Mouse (Mus musculus) frontal cortex, postnatal 36 days (tissue): ENCODE measurements around the gene Khnyn.

Experiments
- DNase-seq, 2 experiments: peaks; one replicate each; pipeline ENCODE4 v3.0.0; 2022; ENCODE audit warnings: low spot score in 2 of 2

Khnyn gene

DNA sequence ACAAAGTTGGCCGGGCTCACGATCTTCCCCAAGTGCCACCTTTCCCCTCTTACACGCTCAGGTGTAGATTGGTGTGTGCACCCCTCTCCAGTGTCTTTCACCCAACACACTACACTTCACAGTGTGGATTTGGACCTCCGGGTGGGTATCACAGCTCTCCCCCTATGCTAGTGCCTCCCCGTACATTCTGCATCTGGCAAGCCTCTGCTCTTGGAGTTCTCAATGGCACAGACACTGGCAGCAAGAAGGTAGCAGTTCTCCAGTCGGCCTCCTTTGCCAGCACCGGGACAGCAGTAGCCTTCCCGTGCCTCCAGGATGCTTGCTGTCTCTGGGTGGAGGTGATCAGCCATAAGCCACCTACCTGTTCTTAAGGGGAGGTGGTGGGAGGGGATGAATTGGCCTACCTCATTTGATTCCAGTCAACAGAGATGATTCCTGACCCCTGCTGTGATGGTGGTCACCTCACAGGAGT is 11.5 kb upstream of the Khnyn start:
- DNase-seq: no peak

DNA sequence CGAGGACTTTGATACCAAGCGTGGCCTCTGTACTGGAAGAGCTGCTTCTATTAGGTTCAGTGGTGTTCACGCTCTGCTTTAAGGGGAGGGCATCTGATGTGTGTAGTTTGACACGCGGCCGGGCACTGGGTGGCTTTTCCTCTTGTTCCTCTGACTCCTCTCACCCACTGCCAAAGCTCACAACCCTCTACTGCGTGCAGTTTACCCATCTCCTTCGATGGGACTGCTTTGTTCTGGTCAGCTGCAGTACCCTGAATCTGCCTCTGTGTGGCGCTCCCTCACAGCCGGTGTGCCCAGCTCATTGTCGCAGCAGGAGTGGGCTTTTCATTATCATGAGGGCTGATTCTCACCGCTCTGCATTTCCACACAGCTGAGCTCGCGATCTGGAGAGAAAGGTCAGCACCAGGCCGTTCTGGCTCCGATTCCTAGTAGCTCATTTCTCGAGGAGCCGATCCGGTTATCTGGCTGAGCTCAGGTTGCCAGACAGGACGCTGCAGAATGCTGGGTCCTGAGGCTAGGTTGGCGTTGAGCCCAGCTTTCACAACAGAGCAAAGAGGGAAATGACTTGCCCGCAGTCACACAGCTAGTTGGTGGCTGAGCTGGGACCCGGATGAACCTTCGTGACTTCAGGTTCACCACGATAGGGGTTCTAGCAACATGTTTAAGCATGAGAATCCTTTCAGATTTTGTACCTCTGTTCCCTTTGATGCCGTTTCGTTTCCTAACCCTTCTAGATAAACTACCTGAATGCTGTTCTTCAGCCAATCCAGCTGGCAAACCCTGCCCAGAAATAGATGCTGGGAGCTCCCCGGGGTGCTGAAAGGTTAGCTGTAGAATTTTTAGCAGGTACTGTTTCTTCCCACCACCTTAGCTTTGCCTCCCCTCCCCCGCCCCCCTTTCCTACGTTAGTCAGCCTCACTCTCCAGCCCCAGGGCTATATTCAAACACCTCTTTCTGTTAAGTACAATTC is 10.7 kb upstream of the Khnyn start:
- DNase-seq: peak; percentile 72 to 74

DNA sequence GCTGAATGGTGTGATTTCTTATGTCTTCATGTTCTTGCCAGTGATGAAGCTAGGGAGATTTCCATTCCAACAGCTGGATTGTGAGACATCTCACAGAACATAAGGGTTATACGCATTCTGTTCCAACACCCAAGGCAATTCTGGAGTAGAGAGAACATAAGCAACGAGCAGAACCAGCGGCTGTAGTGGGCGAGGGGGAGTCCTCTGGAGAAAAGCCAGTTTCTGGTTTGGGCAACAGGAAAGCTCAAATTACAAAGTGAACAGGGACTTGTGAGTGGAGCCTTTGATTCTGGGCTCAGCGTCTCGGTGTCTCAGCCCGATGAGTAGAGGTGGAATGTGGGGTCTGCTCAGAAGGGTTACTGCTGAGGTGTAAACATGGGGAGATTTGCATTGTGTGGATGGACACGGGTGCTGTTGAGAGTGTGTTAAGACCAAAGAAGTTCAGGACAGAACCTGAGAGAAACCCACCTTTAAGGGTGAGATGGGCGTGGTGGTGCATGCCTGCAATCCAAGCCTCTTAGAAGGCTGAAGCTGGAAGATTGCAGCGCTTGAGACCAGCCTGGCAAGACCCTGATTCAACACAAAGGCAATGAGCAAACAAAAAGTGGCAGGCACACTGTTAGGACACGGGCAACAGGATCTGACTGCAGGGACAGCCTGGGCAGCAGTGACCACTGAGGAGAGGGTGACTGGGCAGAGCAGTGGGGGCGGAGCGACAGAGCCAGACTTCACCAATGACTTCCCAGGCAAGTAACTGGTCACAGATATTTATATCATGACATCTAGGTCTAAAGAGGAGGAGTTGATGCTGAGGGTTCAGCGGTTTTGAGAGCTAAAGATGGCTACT is 7.1 kb upstream of the Khnyn start:
- DNase-seq: no peak

DNA sequence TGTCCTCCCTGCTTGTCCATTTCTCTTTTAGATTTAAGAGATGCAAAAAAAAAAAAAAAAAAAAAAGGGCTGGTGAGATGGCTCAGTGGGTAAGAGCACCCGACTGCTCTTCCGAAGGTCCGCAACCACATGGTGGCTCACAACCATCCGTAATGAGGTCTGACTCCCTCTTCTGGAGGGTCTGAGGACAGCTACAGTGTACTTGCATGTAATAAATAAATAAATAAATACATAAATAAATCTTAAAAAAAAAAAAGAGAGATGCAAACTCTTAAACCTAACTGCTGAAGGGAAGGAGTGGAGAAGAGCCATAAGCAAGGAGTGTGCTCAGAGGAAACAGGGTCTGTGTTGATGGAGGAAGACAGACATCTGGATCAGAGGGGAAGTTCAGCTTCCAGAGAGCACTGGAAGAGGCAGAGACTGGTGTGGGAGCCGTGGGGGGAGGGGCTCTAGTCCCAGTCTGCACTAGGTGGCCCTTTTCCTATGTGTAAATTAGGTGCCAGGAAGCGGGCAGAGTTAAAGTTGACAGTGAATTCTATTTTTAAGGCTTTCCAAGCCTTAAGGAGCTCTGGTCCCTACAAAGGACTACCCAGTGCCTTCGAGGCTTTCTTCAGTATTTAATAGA is 6.3 kb upstream of the Khnyn start:
- DNase-seq: no peak

DNA sequence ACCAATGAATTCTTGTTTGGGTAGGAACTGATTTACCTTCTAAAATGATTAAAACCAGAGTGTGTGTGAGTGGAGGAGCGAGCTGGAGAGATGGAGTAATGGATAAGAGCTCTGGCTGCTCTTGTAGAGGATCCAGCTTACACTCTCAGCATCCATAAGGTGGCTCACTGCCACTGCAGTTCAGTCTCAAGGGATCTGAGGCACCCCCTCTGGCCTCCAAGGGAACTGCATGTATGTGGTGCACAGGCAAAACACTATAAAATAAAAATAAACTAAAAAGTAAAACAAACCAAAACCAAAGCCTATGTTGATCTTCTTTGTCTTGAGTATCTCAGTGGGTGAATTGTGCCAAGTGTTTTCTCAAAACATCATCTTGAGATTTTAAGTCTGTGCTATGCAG is 5.1 kb upstream of the Khnyn start:
- DNase-seq: peak; percentile 68 to 86

DNA sequence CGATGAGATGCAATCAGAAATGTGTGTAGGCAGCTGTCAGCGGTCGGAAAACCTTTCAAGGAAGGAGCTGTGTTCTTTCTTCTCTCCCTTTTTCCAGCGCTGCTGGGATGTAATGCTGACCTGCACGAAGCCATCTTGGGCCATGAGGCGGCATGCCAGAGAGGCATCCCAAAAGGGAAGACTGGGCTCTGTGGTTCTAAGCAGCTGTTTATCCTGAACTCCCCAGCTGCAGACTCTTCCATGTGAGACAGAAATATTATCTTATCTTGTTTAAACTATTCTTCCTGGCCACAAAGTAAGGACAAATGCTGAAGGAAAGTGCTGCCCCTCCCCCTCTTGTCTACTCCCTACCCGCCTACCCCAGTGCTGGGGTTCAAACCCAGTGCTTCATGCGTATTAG is 3.8 kb upstream of the Khnyn start:
- DNase-seq: no peak

DNA sequence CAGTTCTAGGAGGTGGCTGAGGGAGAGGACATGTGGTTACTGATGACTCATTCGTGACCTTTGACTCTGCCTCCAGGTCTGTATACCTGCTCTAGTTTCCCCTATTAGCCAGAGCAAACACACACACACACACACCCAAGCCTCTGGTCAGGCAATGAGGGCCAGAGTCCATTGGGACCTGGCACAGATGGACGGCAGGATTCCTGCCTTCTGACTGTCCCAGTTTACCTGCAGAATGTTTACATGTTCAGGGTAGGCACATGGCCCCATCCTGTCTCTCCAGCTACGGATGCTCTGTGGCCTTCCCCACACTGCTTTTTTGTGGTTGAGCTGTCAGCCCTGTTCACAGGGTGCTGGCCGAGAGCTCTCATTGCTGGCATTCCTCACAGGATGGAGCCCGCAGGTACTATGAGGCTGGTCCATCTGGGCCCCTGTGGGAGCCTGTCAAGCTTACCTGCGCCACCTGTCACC is 2.5 kb upstream of the Khnyn start:
- DNase-seq: no peak

DNA sequence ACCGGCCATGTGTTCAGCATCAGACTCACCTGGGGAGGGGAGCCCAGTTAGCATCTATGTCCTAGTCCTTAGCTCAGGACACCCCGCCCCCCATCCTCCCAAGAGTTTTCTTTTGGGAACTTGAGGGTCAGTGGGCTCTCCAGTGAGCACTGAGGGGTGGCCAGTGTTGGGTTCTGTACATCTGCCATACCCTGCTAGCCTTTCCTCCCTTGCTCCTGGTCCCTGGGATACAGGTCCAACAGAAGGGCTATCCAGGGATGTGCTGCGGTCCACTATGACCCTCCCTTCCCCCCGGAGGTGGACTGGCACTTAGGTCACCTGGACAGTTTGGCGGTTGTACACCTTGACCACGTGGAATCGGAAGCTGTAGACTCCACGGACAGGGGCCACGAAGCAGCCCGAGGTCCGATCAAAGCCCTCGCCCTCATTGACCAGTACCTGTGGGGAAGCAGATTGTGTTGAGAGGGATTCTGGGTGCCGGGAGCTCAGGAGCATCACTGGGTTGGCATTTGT is 1.5 kb upstream of the Khnyn start:
- no peak for DNase-seq

DNA sequence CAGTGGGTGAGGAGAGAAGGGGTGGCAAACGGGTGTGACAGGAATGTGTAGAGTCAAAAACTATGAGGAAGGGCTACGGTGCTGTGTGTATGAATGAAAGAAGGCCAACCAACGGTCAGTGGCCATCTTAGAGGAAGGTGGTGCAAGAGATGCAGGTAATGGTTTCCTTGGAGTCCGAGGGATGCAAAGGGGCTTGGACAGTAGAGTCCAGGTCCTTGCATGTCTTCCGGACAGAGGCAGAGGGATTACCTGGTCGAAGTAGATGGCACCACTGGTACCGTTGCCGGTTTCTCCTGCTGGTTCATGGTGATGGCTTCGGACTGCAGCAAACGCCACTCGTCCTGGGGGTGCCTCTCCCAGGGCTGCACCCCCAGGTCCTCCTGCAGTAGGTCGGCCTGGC is 1.1 kb upstream of the Khnyn start:
- no peak for DNase-seq

DNA sequence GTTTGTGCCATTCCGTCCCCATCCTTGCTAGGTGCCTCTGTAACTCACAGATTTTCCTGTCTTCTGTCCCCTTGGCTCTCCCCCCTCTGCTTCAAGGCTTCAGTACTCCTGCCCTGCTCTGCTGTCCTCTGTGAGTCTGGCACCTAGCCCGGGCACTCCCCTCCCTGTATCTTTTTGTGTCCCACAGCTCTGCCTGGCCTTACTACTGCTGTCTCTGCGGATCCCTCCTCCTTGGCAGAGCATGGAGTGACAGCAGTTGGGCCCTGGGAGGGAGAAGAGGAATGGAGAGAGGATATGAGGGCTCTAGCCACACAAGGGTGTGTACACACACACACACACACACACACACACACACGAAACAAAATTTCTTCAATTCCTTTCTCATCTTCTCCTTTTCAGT is 581 bp upstream of the Khnyn start, which contains the start of gene Cbln3:
TSS of gene Cbln3 (minus strand) at position 227 of the 400 bp plus-strand sequence.
- no peak for DNase-seq

DNA sequence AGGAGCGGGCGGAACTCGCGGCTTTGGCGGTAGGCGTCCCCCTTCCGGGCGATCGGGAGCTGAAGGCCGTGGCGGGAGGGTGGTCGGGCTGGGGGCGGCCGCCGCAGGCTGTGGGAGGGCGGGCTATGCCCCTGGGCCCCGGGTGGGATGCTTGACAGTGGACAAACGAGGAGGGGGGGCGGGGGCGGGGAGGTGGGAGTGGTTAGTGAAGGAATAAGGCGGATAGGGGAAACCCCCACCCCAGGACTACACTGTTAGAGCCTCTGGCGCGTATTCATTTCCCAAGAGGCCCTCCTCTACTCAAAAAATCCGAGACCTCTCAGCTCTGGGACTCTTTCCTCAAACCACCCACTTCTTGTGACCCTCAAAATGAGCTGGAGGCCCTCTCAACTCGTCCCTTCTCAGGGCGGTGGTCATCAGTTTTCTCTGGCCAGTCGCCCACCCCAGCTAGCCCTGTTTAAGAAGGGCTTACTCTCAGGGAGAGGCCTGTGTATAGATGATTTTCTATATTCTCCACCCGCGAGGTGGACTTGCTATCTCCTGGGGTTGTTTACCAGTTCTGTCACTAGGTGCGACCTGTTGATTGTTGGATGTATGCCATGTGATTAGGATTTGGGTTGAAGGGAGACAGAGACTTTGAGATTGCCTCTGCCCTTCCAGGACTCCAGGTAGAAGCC is 505 bp downstream of the Khnyn start:
- peak in 1 of 2 experiments; percentile 33 for DNase-seq

DNA sequence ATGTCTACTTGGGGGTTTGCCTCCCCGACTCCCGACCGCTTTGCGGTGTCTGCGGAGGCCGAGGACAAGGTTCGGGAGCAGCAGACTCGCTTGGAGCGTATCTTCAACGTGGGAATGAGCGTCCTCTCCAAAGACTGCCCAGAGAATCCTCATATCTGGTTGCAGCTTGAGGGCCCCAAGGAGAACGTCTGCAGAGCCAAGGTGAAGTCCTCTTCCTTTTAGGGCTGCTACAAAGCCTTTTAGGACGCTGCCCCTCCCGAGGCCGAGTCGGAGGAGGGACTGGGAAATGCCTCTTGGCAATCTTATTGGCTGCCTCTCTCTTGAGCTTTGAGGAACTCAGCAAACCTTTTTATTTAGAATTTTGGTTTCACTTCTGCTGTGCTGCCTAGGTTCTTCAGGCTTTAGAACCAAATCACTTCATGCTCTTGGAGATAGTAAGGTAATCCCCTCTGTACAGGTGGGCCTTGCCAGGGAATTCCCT is 1.1 kb downstream of the Khnyn start:
- peak in 1 of 2 experiments; percentile 46 for DNase-seq

DNA sequence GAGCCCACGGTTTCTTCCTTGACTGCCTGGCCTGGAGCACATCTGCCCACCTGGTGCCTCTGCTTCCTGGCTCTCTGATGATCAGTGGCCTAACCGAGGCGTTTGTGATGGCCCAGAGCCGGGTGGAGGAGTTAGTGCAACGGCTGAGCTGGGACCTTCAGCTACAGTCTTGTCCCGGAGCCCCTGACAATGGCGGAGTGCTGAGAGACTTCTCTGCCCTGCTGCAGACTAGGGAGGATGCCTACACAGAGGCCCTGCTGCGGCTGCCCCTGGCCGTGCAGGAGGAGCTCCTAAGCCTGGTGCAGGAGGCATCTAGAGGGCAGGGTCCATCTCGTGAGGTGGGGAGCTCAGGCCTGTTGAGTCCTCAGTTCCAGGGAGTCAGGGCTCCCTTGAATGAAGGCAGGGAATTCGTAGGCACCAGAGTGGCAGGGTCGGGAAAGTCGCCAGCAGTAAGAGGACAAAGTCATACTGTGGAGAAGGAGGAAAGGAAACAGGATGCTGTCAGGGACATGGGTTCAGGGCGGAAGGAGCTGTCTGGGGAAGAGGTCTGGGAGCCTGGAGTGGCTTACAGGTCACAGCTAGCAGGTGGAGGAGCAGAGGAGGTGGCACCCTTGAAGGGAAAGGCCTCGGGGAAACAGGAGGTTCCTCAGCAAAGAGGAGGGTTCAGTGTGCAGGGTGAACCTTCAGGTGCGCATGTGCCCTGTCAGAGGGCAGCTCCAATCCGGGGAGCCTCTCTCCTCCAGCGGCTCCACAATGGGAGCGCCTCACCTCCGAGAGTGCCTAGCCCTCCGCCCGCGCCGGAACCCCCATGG is 2.0 kb downstream of the Khnyn start:
- no peak for DNase-seq

DNA sequence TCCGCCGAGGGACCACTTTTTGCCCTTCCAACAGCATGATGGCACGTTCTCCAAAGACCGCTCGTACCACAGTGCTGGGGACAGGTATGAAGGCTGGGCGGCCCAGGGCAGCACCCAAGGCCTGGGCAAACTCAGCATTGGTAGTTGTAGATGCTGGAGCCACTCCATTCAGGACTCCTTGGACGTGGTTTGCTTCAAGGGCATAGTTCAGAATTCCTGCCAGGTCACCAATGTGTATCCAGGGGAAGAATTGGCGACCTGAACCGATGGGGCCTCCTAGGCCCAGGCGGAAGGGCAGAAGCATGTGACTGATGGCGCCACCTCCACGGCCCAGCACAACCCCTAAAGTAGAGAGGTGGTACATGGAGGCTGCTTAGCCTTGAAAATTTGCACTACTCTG is 12.9 kb downstream of the Khnyn start:
- DNase-seq: no peak

DNA sequence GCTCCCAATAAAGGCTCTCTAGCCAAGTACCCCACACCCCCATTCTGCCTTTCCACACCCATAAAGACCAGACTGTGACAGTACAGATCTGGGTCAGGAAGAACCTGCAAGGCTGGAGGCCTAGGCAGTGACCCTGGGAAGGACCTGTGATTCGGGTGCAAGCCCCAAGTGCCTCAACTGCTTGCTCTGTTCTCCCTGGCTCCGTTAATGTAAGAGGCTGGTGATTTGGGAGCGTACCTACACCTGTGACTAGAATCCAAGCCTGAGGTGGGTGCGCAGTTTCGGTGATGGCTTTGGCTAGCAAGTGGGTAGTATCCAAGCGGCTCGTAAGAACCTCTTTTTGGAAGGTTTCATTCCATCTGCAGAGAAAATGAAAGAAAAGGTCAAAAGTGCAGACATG is 14.2 kb downstream of the Khnyn start:
- DNase-seq: no peak

DNA sequence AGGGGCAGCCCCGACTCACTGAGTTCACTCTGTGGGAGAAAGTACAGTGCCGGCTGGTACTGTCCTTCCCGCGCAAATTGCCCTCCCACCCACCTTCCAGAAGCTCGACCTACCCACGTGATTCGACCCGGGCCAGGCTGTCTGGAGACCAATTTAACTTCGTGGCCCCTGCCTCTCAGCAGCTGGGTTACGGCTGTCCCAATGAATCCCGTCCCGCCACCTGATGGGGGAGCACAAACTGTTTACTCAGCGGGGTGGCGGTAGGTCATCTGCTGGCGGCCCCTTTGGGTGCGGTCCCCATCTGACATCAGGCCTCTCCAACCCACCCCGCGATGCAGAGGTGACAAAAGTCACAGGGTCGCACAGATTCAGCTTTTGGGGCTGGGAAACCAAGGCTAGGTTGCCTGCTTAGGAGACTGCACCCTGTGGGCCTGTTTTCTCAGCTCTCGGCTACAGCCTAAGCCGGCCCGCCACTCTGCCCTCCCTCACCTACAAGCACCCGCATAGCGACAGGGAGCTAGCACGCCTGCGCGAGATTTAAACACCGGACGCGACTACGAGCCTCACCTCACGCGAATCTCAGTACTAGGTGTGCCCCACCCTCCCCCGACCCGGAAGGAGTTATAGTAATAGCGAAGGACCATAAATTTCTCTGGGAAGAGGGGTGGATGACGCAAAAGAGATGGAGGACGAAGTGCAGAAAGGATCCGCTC is 15.1 kb downstream of the Khnyn start, which contains the start of gene Sdr39u1:
TSS of gene Sdr39u1 (minus strand) at position 593 of the 713 bp plus-strand sequence.
- peak; percentile 82 to 90 for DNase-seq

DNA sequence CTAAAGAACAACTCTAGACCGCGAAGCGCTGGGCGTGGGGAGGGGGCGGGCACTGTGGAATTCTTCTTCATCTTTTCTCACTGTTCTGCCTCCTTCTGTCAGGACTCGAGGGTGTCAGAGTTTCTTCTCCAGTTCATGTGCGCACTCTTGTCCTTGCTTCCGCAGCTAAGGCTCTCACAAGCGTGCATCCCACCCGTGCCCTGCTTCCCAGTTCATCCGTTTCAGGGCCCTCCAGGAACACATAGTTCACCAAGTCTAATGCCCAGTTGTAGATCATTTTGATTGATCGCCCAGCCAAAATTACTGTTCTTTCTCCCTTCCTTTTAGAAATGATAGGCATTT is 15.6 kb downstream of the Khnyn start:
- DNase-seq: no peak

DNA sequence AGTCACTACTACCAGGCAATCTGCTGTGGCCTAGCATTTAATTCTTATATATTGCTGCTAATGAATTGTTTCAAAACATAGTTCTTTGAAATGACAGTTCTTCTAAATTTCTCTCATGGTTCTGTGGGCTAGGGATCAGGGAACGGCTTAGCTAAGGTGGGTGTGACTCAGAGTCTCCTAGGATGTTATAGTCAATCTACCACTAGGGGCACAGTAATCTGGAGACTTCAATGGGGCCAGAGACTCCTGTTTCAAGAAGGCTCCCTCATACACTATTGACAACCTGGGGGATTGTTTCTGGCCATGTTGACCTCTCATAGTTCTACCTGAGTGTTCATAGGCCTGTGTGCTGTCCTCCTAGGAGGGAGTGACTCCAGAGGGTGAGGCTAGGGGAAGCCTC is 20.8 kb downstream of the Khnyn start:
- no peak for DNase-seq

DNA sequence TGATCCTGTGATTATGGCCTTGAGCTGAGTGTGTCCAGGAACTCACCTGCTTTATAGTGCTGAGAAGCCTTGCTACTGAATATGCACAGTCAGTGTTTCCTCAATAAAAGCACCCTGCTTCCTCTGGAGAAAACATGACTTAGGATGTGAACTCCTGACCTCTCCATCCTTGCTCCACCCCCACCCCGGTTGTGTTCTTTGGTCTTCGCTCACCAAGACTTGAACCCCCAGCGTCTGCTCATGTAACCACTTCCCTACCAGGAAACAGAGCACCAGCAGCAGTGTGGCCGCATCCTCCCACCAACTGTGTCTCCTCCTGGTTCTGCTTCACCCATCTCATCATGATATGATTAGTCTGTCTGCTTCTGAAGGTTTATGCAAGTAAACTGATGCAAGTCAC is 28.7 kb downstream of the Khnyn start:
- no peak for DNase-seq
